Mouse (Mus musculus) kidney, postnatal 4 days (tissue): ENCODE data around the gene Ccl9.
A peak's percentile ranks its signal among the peaks of the same experiment; 100 is the strongest.

Experiments used
- DNase-seq, 2 experiments: peaks; one replicate each; pipeline ENCODE4 v3.0.0; 2021; ENCODE audit warnings: mixed read lengths in 2 of 2

Gene Ccl9

GRCm38 (mm10) chr11:83578186-83578760 is at the start of gene Ccl9:
Ccl9 (minus strand) TSS chr11:83578636.
- no peak for DNase-seq

DNA sequence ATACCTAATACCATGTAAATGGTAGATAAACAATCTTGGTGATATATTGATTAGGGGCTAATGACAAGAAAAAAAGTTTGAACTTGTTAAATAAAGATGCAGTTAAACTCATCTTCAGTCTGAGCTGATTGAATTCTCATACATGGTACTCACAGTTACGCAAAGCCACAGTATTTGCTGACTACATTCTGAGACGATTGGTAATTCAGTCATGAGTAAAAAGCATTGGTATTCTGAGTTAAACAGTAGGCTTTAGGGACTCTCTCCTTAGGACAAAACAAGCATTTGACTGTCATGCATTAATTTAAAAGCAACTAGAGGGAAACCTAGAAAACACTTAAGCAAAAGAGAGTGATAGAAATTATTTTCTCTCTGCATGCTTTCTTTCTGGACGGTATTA is 45.1 kb upstream of the Ccl9 start:
- DNase-seq, result no peak

DNA sequence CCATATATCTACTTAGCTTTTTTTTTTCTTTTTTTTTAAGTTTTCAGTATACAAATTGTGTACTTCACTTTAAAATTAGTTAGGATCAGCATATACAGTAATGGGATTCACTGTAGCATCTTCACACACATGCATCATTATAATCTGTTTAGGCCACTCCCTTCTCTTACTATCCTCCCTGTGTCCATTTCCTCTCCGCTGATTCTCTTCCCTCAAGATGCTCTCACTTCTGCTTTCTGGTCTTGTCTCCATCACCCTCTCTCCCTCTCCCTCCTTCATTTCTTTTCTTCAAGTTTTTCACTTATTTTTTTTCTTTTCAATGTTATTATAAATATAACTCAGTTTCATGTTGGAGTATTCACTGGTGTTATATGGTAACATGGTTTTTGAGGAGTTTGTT is 40.6 kb upstream of the Ccl9 start:
- DNase-seq, result no peak

DNA sequence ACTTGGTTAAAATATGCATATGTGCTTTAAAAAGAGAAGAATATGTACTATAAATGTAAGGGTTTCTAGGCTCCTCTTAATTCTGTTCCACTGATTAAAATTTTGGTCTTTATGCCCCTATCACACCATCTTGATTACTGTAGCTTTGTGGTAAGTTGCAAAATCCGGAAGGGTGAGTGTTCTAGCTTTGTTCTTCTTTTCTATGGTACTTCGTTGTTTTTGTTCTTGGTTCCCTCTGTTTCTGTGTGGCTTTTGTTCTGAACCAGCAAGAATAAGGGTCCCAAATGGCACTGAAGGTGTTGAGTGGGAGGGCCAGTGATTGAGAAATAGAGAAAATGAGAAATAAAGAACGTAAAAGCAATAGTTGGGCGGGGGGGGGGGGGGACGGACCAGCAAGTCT is 39.8 kb upstream of the Ccl9 start:
- DNase-seq, result no peak

GRCm38 (mm10) chr11:83616586-83616985 is 38.1 kb upstream of the Ccl9 start:
- DNase-seq, result no peak

DNA sequence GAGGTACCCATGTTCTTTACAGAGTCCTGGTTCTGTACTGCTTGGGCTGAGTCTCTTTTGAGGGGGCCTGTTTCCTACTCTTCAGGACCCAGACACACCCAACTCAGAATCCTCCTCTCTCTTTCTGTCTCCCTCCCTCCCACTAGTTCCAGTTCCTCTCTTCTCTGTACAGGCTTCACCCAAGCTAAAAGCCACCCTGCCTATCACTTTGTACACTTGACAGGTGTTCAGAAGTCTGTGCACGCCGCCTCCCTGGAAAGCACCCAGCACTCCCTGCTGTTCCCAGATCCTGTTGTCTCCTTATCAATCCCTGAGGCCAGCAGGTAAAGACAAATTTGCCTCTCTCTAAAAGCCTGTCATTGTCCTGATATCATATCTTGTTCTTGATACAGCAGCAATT is 32.5 kb upstream of the Ccl9 start:
- DNase-seq, result no peak

DNA sequence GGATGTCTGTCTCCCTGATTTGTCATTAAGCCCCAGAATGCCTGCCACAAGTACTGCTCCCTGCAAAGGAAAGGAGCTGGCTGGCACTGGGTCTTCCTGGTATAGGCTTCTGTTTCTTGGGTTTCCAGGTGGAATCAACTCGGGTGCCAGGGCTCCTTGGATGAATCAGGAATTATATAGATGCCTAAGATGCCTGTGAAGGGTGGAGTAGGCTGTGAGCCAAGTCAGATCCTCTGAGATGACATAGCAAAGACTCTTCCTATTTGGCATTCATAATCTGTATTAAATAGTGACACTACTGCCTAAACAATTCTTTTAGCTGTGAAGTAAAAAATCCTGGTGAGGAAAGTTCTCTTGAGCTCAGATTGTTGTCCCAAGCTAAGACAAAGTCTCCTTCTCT is 28.0 kb upstream of the Ccl9 start:
- no peak for DNase-seq

DNA sequence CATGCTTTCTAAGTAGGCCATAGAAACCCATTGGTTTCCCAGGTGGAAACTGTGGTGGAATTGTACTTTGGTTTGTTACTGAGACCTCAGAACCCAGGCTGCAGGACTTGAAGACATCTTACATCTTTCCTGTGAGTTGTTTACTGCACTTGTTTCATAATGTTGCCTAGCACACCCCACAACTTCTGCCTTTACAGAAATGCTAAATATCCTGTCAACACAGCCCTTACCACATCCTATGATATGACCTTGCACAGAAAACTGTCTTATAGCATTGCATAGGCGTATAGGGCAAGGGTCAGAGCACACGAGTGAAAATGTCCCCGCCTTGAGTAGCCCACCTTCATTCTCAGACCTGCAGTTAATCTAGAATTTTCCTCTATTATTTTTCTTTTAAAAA is 27.1 kb upstream of the Ccl9 start:
- DNase-seq, result no peak

DNA sequence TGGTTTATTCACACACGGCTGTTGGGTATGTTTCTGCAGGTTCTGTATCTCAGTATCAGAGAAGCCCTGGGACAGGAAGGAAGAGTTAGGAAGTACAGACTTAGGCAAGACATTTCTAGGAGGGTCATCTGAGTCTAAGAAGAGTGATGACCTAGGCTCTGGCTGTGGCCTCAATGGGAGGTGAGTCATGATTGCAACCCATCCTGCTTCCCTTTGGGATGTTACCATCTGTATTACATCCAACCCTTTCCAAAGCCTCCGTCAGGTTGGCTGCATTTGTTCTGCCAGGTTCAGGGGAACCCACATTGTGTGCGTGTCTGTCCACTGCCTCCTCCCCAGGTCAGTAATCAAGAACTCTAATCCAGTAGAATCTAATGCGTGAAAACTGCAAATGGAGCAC is 26.3 kb upstream of the Ccl9 start:
- no peak for DNase-seq

GRCm38 (mm10) chr11:83603399-83603798 is 25.0 kb upstream of the Ccl9 start:
- DNase-seq, result no peak

DNA sequence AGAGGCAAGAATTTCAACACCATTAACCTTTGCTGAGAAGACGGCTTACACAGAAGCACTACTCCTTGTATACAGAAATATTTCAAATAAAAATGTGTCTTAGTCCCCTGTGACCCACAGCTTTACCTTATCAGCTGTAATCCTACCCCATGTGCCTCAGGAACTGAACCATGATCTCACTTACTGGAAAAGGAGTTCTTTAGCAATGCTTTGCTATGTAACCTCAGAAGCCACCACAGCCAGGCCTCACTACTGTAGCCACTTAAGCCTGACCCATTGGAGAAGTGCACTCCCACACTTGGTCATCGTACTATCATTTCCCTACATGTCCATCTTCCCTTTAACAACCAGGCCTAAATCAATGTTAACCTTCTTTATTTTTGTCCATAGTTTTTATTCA is 22.1 kb upstream of the Ccl9 start:
- no peak for DNase-seq

- DNase-seq, result no peak
These were observed 20.6 kb upstream of the Ccl9 start for GRCm38 (mm10) chr11:83598991-83599390.

GRCm38 (mm10) chr11:83598207-83598837 is 19.9 kb upstream of the Ccl9 start:
- no peak for DNase-seq

- no peak for DNase-seq
These were observed 19.4 kb upstream of the Ccl9 start for GRCm38 (mm10) chr11:83597796-83598195.

GRCm38 (mm10) chr11:83595669-83596455 is 17.4 kb upstream of the Ccl9 start:
- no peak for DNase-seq

DNA sequence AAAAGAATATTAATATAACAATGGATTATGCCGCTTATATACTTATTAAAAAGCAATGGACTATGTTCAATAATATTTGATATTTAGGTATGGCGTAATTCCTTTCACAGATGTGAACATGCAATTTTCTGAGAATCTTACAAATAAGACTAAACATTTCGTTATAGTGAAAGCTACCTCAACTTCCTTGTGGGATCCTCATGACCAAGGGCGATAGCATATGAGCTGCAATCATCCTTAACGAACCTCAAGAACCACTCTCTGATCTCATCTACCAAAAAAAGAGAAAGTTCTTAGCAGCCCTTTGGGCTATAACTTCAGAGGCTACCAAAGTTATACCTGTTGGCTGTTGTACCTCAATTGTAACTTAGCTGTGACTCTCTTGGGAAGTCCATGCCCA is 15.0 kb upstream of the Ccl9 start:
- no peak for DNase-seq

DNA sequence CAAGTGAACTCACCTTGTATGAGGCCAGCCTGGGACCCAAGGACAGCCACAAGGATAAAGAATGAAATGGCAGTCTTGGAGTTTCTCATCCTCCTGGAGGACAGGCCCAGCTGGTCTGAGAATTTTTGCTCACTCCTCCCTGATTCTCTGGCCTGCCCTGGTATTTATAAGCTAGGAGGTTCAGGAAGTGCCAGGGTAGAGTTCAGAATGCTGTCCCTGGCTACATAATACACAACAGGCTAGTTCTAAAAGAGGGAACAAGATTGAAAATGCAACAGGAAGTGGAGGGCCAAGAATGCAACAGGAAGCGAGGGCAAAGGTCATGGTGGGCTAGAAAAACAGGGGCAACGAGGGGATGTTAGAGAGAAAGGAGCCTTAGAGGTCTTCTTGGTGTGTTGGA is 14.4 kb upstream of the Ccl9 start, which contains the start of gene Ccl6:
TSS of gene Ccl6 (minus strand) at position 235 of the 400 bp plus-strand sequence.
- peak in 1 of 2 experiments; percentile 16 for DNase-seq

- no peak for DNase-seq
These were observed 5.8 kb upstream of the Ccl9 start for GRCm38 (mm10) chr11:83584232-83584631.

GRCm38 (mm10) chr11:83583450-83583754 is 5.0 kb upstream of the Ccl9 start:
- no peak for DNase-seq

- peak in 1 of 2 experiments; percentile 17 for DNase-seq
These were observed 4.4 kb upstream of the Ccl9 start for GRCm38 (mm10) chr11:83582626-83583449.

DNA sequence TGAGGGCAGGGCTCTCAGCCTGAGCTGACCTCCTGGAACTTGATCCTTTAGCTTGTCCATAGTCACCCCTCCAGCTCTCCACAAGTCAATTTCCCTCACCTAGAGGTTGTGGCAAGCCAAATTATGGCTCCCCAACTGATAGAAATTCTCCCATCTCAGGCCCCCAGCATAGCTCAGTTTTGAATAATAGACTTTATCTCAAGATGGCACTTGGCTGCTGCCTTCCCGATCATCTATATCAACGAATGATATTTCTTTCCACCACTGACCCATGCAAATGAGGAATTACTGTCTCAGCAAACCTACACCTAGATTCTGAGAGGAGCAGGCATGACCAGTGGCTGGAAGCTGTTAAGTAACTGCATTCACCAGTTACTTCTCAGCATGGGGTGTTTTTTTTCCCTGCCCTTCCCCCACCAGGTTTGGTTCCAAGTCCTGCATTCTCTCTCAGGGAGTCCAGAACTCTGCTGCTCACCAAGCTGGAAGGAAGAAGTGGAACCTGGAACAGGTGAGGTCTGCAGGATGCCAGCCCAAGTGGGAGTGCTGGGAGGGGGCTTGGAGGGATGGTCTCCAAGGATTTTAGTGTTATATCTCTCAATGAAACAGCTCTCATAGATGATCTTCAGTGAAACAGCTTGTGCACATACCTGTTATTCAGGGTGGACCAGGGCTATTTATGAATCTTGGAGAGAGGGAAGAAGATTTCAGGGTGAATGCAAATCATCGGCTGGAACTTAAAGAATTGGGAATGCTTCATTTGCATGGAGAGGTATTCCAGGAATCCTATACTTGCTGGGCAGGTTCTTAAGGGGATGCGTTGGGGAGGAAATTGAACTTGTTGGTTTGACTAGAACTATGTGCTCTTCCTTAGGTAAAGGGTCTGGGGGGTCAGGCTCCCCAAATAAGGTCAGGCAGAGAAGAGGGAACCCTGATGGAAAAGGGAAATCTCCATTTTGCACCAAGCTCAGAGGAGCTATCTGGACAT is 3.5 kb upstream of the Ccl9 start:
- peak; percentile 17 to 48 for DNase-seq

DNA sequence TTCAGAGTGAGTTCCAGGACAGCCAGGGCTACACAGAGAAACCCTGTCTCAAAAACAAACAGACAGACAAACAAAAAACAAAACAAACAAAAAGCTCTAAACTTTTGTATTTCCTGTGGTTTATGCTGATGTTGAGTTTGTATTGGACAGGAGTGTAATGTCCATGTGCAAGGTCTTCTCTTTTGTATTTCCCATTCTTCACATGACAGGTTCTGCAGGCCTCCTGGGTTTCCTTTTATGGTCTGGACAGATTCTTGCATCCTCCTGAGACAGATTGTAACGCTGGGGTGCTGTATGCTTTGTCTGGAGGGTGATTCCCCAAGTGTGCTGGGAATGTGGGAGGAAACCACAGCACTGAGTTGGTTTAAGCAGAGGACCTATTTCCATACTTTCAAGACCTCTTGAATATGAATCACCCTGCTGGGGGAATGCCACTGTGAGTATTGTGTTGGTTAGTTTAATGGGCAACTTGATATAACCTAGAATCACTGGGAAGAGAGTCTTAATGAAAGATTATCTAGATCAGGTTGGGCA is 2.3 kb upstream of the Ccl9 start:
- no peak for DNase-seq
